Mouse (Mus musculus): ENCODE measurements at regions not wholly inside any gene's neighbourhood (a gene's known extent, or its start where the extent isn't known, plus 50 kb on each side); places are given as distances from the start of the nearest gene placed in this dataset.

DNA sequence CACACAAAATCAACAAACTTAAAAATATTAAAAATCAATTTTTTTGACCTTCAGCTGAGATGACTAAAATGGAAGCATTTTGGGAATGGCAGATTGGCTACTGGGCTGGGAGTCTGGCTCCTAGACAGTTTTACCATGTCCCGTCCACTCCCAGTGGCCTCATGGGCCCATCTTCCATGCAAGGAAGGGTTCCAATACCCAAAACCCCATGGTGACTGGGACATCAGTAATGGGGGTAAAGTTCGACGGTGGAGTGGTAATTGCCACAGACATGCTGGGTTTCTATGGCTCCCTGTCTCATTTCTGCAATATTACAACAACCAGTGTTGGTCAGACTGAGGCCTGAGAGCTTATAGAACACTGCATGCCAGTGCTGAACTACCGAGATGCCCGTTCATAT lies 82.2 kb downstream of the Il20rb start:
- DNase-seq (ENCODE audit: low read depth) = no peak

- DNase-seq (ENCODE audit: low read depth) = peak; percentile 61
Measured at GRCm38 (mm10) chr9:100400366-100400765, 86.2 kb downstream of the Il20rb start.

GRCm38 (mm10) chr9:100396340-100396910 lies 90.2 kb downstream of the Il20rb start:
- DNase-seq (ENCODE audit: low read depth) = no peak

DNA sequence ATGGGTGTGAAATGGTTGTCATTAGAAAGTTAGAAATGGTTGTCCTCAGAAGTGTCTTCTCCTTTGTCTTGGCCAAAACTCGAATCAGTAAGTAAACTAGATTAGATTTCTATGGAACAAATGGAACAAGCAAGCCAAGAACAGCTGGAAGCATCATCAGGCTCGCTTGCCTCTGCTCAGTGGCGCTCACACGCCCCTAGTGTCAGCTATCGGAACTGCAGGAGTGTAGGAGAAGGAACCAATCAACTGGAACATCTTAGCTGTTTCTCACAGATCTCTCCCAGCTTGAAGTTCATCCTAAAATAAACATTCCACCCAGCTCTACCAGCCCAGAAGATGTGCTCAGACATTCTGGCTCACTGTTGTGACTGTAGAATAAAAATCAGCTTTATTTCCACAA lies 90.9 kb downstream of the Il20rb start:
- peak; percentile 53 for DNase-seq (ENCODE audit: low read depth)

DNA sequence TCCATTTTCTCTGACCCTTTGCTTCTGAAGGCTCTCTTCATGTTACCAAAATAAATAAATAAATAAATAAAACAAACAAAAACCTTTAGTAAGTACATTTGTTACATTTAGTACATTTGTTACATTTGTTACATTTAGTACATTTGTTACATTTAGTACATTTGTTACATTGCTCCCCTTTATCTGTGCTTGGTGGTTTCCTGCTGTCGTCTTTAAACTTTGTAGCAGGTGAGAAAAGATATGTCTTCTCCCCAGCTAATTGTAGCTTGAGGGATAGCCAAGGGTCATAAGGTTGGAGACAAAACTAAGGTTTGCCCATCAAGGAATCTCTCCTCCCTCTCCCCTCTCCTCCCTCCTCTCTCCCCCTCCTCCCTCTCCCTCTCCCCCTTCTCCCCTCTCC lies 92.0 kb downstream of the Il20rb start:
- DNase-seq (ENCODE audit: low read depth) = no peak

- no peak for DNase-seq (ENCODE audit: low read depth)
Measured at GRCm38 (mm10) chr9:100394166-100394565, 92.4 kb downstream of the Il20rb start.

DNA sequence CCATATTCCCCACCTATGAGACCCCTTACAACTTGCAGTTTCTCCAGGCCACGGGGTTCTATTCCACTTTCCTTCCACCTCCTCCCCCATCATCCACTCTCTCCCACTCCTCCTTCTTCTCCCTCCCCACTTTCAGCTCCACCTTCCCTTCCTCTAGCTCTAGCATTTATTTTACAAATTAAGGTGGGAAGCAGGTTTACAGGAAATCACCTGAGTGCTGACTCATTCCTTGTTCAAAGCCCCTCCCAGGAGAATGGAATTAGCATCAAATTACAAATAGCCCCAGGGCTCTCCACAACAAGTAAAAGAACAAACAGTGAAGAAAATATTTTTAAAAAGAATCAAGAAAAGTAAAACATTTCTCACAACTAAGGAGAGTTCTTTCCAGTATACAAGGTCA lies 94.3 kb downstream of the Il20rb start:
- no peak for DNase-seq (ENCODE audit: low read depth)

DNA sequence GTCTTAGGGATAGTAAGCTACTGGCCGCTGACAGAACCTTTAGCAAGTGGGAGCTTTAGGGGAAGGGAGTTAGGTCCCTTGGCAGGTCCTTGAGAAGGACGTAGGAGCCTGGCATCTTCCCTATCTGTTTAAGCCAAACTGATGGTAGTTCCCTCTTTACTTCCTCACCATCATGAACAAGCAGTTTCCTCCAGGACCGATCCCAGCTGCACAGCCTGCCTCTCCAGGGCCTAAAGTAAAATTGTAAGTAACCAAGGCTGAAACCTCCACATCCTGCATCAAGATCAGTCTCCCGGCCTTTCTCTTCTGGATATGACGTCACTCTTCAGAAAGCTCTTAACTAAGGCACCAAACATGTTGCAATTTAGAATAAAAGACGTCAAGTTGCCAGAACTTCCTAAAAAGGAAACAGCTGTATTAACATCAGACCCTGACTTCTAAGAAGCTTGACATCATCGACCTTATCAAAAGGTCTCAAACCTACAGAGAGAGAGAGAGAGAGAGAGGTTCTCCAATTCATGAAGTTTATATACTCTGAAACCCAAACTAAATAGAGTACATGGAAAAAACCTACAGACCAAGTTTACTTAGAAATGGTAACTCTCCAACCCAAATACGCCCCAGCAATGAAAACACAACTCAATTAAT lies 94.9 kb downstream of the Il20rb start:
- DNase-seq (ENCODE audit: low read depth) = no peak

GRCm38 (mm10) chr9:100388393-100388792 lies 98.2 kb downstream of the Il20rb start:
- DNase-seq (ENCODE audit: low read depth) = no peak

- no peak for DNase-seq (ENCODE audit: low read depth)
Measured at GRCm38 (mm10) chr9:100387171-100387685, 99.4 kb downstream of the Il20rb start.

- DNase-seq (ENCODE audit: low read depth) = peak; percentile 35
Measured at GRCm38 (mm10) chr9:100382492-100382891, 104.1 kb downstream of the Il20rb start.

DNA sequence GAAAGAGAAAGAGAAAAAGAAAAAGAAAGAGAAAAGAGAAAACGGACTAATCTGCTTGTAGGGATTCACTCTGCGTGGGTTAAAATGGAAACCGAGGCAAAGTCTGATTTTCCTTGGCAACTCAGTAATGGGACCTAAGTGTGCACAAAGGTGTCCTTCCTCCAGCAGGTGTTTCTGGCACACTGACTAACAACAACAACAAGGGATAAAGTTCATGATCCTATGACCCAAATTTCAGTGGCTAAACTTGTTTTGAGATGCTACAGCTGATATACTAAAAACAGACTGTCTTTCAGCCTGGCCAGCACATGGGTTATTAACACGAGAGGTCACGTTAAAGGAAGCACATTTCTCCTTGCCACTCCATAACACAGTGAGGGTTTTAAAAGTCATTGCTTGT lies 116.7 kb downstream of the Il20rb start:
- DNase-seq (ENCODE audit: low read depth) = no peak

DNA sequence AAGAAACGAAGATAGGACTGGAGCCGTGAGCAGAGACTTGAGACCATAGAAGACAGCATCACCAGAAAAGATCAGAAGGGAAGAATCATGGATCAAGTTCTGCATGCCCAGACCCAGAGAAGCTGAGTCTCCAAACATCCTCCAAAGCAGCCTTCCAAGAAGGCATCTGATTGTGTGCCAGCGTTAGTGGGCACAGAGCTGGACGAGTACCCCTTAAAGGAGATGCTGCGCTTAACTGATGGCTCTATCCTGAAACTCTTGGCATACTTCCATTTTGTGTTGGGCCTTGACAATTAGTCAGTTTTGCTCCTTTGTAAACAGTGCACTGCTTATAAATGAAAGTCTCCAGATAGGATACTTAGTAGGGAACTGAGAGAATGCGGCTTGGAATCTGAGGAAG lies 119.8 kb downstream of the Il20rb start:
- DNase-seq (ENCODE audit: low read depth) = no peak

DNA sequence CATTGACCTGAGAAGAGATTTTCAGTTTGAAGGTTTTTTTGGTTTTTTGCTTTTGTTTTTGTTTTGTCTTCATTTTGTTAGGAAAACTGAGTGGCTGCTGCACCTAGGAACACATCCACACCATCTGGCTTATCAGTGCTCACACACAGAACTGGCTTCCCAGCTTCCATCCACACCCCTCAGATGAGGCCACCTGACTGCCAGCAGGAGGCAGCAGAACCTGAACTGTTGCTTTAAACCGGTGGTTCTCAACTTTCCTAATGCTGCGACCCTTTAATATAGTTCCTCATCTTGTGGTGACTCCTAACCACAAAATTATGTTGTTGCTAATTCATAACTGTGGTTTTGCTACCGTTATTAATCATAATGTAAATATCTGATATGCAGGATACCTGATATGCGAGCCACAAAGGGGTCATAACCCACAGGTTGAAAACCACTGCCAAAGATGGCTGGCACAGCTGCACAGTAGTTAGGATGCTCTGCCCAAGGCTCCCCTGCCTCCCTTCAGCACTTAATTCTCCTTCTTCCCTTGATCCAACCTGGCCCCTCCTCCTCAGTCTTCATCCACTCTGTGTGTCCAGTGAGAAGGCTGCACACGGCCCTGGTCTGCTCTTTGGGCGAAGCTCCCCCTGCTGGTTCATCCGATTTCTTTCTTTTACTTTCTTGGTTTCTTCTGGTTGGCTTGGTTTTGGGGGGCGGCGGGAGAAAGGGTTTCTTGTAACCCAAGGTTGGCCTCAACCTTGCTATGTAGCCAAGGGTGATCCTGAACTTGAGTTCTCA lies 126.5 kb downstream of the Il20rb start:
- DNase-seq (ENCODE audit: low read depth) = peak; percentile 26

DNA sequence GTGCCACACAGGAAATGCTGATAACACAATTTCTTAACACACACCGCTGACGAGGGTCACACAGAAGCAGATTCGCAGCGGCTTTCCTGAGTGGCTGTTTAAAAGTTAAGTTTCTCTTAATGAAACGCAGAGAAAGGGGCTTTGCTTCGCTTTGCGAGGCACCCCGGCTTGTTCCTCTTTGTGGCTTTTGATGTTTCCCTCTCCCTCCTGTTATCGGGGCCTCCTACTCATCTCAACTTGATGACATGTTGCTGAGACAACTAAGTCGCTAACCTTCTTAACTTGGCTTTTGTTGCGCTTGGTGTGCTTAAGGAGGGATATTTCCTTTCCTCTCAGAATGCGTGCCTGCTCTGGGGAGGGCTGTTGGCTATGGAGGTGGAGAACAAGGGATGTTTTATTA lies 129.0 kb downstream of the Il20rb start:
- DNase-seq (ENCODE audit: low read depth) = peak; percentile 20

- no peak for DNase-seq (ENCODE audit: low read depth)
Measured at GRCm38 (mm10) chr9:100340796-100341195, 145.8 kb downstream of the Il20rb start.

DNA sequence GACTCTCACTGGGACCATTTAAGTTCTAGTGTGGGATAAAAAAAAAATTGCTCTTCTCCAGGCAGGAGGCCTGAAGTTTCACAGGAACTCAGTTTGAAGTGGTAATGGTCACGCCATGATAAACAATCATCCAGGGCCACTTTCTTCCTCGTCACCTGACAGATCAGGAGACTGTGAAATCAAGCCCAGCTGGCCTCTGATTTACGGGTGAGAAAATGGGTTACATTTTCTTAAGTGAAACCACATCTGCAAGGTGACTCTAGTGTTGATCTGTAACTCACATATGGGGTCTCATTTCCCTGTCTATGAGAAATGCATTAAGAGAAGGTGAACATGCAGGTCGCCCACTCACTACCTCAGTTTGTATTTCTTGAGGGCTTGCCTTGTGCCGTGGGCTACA lies 178.8 kb downstream of the Il20rb start:
- no peak for DNase-seq (ENCODE audit: low read depth)

- DNase-seq (ENCODE audit: low read depth) = no peak
Measured at GRCm38 (mm10) chr9:100307364-100307763, 179.2 kb downstream of the Il20rb start.

GRCm38 (mm10) chr9:100303762-100304161 lies 182.8 kb downstream of the Il20rb start:
- DNase-seq (ENCODE audit: low read depth) = no peak

GRCm38 (mm10) chr9:100301613-100302012 lies 185.0 kb downstream of the Il20rb start:
- peak; percentile 1 for DNase-seq (ENCODE audit: low read depth)

GRCm38 (mm10) chr9:100277361-100277760 lies 209.2 kb downstream of the Il20rb start:
- no peak for DNase-seq (ENCODE audit: low read depth)

DNA sequence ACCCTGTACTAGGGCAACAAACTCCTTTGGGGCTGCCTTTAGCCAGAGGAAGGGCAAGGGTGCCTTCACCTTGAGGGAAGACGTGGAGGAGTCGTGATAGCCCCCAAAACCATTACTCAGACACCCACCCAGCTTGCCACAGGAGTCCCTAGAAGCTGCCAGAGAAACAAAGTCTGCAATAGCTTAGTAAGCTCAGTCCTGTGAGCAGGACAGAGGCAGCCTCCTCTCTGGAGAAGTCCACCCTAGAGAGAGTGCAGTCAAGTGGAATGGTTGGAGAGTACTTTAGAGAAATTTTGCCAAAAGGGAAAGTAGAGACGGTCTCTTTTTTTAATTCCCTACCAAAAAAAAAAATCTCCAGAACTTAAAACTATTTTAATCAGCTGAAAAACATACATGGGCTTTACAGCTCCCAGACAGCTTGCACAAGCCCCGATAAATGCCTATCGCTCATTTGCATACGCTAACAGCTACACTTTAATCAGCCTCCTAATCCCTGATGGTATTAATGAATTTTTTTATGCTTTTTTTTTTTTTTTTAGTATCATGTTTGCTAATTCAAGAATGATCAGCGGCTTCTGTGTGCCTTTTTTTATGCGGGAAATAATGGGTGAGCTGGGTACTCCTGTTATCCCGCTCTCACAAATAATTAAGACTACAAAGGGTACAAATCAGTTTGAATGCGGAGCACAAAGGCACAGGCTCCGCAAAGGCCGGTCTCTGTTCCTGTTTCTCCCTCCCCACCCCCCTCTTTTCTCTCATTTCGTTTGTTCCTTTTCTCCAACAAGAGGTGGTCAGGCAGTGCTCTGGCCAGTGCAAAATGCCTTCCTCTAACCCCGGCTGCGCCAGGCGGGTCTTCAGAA lies 219.8 kb downstream of the Il20rb start:
- DNase-seq (ENCODE audit: low read depth) = no peak

All from c-Kit-positive CD71-negative TER-119-negative erythroid progenitor cells, embryonic 14.5 days (primary cell).